ENCODE assay signal across 17 mouse cellular contexts in genomic region chr11:96324965-96325364, GRCm38 (mm10). TPM values are rescaled to one million over a fixed set of nuclear protein-coding genes. Genes with fewer than 3 reads are reported as not detected.
DNase-seq lines count a peak whose midpoint lies in the region; ATAC-seq and TF ChIP-seq lines count a peak whose summit lies in the region.
"Had no signal": no experiment of that assay in that cellular context is flagged by ENCODE, and none has a peak within 500 bp of the region (broad histone marks: within the 10 kb centered on the region; RNA-seq: fewer than 3 reads in every experiment).

No protein-coding gene starts in this region.

- ATAC-seq in liver, embryonic 11.5 days (replicated peaks; ENCODE audit: low FRiP score) = no peak
- ATAC-seq in hindbrain, embryonic 11.5 days (ENCODE audit: low FRiP score) = no peak
- no peak for ATAC-seq in hindbrain, postnatal 0 days
- no peak for ATAC-seq in stomach, embryonic 14.5 days (ENCODE audit: insufficient number of reproducible peaks, insufficient read depth, low FRiP score, low read depth)
- no peak for ATAC-seq in forebrain, embryonic 13.5 days
- ATAC-seq: inflammation-experienced regulatory T-cells, adult 6 months had no signal

- no peaks in the 10 kb centered on the region for H3K36me3 ChIP-seq in liver, embryonic 11.5 days (ENCODE audit: control insufficient read depth, insufficient read depth, low read length)
- no peaks in the 10 kb centered on the region for H3K36me3 ChIP-seq in hindbrain, embryonic 11.5 days (ENCODE audit: control insufficient read depth, insufficient read depth, low read length)
- H3K36me3 ChIP-seq in hindbrain, postnatal 0 days (ENCODE audit: insufficient read depth, low read length) = no peaks in the 10 kb centered on the region
- peaks cover 5% of the 10 kb centered on the region; the same call in 1 of the 2 replicates for H3K36me3 ChIP-seq in stomach, embryonic 14.5 days (ENCODE audit: control insufficient read depth, insufficient read depth, low read length)
- H3K36me3 ChIP-seq in forebrain, embryonic 13.5 days (ENCODE audit: poor library complexity, severe bottlenecking) = no peaks in the 10 kb centered on the region
- H3K36me3 ChIP-seq: midbrain, embryonic 12.5 days had no signal

- no peak for TF ChIP-seq CTCF in hindbrain, postnatal 0 days (IDR thresholded peaks at IDR 0.05; ENCODE audit: low read depth)

- peak overlapping the region; percentile 22; the same call in 1 of the 2 replicates for H3K4me3 ChIP-seq in liver, embryonic 11.5 days (ENCODE audit: low read depth, low read length)
- H3K4me3 ChIP-seq in hindbrain, embryonic 11.5 days (ENCODE audit: low read depth, low read length) = peak overlapping the region; percentile 56
- H3K4me3 ChIP-seq in hindbrain, postnatal 0 days (ENCODE audit: low read length) = peak overlapping the region; percentile 19; the same call in 1 of the 2 replicates
- peak overlapping the region; percentile 70 for H3K4me3 ChIP-seq in stomach, embryonic 14.5 days (ENCODE audit: low read depth, low read length)
- no peak overlapping the region for H3K4me3 ChIP-seq in forebrain, embryonic 13.5 days
- H3K4me3 ChIP-seq: midbrain, embryonic 12.5 days had no signal

- H3K9me3 ChIP-seq in liver, embryonic 11.5 days (ENCODE audit: control insufficient read depth, low read length) = no peaks in the 10 kb centered on the region
- no peaks in the 10 kb centered on the region for H3K9me3 ChIP-seq in hindbrain, embryonic 11.5 days (ENCODE audit: control insufficient read depth, low read length)
- no peaks in the 10 kb centered on the region for H3K9me3 ChIP-seq in hindbrain, postnatal 0 days (ENCODE audit: low read length)
- no peaks in the 10 kb centered on the region for H3K9me3 ChIP-seq in stomach, embryonic 14.5 days (ENCODE audit: control insufficient read depth, low read depth, low read length)
- no peaks in the 10 kb centered on the region for H3K9me3 ChIP-seq in forebrain, embryonic 13.5 days (replicated peaks)
- H3K9me3 ChIP-seq: midbrain, embryonic 12.5 days had no signal

- peak overlapping the region; percentile 55 for H3K27ac ChIP-seq in liver, embryonic 11.5 days (ENCODE audit: low read depth, low read length)
- peak overlapping the region; percentile 98 for H3K27ac ChIP-seq in hindbrain, embryonic 11.5 days (ENCODE audit: low read depth, low read length)
- peak overlapping the region; percentile 85 for H3K27ac ChIP-seq in hindbrain, postnatal 0 days
- peak overlapping the region; percentile 100 for H3K27ac ChIP-seq in stomach, embryonic 14.5 days (ENCODE audit: low read length)
- no peak overlapping the region for H3K27ac ChIP-seq in forebrain, embryonic 13.5 days
- H3K27ac ChIP-seq: midbrain, embryonic 12.5 days had no signal

- DNase-seq in liver, embryonic 11.5 days (ENCODE audit: low spot score) = no peak
- DNase-seq in liver = no peak
- DNase-seq in hindbrain, embryonic 11.5 days (ENCODE audit: low spot score) = peak; percentile 57
- no peak for DNase-seq in hindbrain, postnatal 0 days (ENCODE audit: low spot score)
- DNase-seq in cerebellum, adult 11-12 months = no peak
- DNase-seq: cerebellum, adult 9-10 months; heart, adult 18-20 months; layer of hippocampus, adult 9-11 months; right cerebral cortex, adult 18-20 months; thymus, postnatal 25 days had no signal

- peaks cover 96% of the 10 kb centered on the region for H3K27me3 ChIP-seq in liver, embryonic 11.5 days (replicated peaks; ENCODE audit: control insufficient read depth, insufficient read depth, low read length)
- H3K27me3 ChIP-seq in hindbrain, embryonic 11.5 days (ENCODE audit: control insufficient read depth, insufficient read depth, low read length) = peaks cover 77% of the 10 kb centered on the region
- H3K27me3 ChIP-seq in hindbrain, postnatal 0 days (ENCODE audit: insufficient read depth, low read length) = peaks cover 78% of the 10 kb centered on the region
- no peaks in the 10 kb centered on the region for H3K27me3 ChIP-seq in stomach, embryonic 14.5 days (ENCODE audit: control insufficient read depth, insufficient read depth, low read length)
- peaks cover 100% of the 10 kb centered on the region for H3K27me3 ChIP-seq in forebrain, embryonic 13.5 days

- H3K9ac ChIP-seq in liver, embryonic 11.5 days (ENCODE audit: low read depth, low read length) = peak overlapping the region; percentile 52
- H3K9ac ChIP-seq in hindbrain, embryonic 11.5 days (ENCODE audit: low read depth, low read length) = peak overlapping the region; percentile 95
- H3K9ac ChIP-seq in hindbrain, postnatal 0 days (replicated peaks; ENCODE audit: low read length) = peak overlapping the region; percentile 44; the same call in 1 of the 2 replicates
- peak overlapping the region; percentile 96 for H3K9ac ChIP-seq in stomach, embryonic 14.5 days (replicated peaks; ENCODE audit: low read depth, low read length)
- no peak overlapping the region for H3K9ac ChIP-seq in forebrain, embryonic 13.5 days
- H3K9ac ChIP-seq: midbrain, embryonic 12.5 days had no signal

- H3K4me1 ChIP-seq in liver, embryonic 11.5 days (replicated peaks; ENCODE audit: control insufficient read depth, insufficient read depth, low read length) = peaks cover 4% of the 10 kb centered on the region; the same call in 1 of the 2 replicates
- no peaks in the 10 kb centered on the region for H3K4me1 ChIP-seq in hindbrain, embryonic 11.5 days (replicated peaks; ENCODE audit: control insufficient read depth, insufficient read depth, low read length)
- no peaks in the 10 kb centered on the region for H3K4me1 ChIP-seq in hindbrain, postnatal 0 days (ENCODE audit: insufficient read depth, low read length)
- H3K4me1 ChIP-seq in stomach, embryonic 14.5 days (ENCODE audit: control insufficient read depth, insufficient read depth, low read length) = peaks cover 27% of the 10 kb centered on the region
- H3K4me1 ChIP-seq in forebrain, embryonic 13.5 days = no peaks in the 10 kb centered on the region
- H3K4me1 ChIP-seq: midbrain, embryonic 12.5 days had no signal

- peak overlapping the region; percentile 52 for H3K4me2 ChIP-seq in liver, embryonic 11.5 days
- peak overlapping the region; percentile 79 for H3K4me2 ChIP-seq in hindbrain, embryonic 11.5 days (replicated peaks; ENCODE audit: low read depth, low read length)
- peak overlapping the region; percentile 56 for H3K4me2 ChIP-seq in hindbrain, postnatal 0 days (ENCODE audit: low read depth, low read length)
- peak overlapping the region; percentile 95 for H3K4me2 ChIP-seq in stomach, embryonic 14.5 days (replicated peaks; ENCODE audit: low read depth, low read length)
- no peak overlapping the region for H3K4me2 ChIP-seq in forebrain, embryonic 13.5 days
- H3K4me2 ChIP-seq: midbrain, embryonic 12.5 days had no signal

- 12% methylated on average over 8 of the region's 8 CpGs for WGBS in liver, embryonic 11.5 days
- WGBS in hindbrain, embryonic 11.5 days = 2% methylated on average over 8 of the region's 8 CpGs
- 3% methylated on average over 8 of the region's 8 CpGs for WGBS in hindbrain, postnatal 0 days
- WGBS in stomach, embryonic 14.5 days = 17% methylated on average over 8 of the region's 8 CpGs
- 4% methylated on average over 8 of the region's 8 CpGs for WGBS in forebrain, embryonic 13.5 days

RNA-seq across cellular contexts. Expression of gene Hoxb3, which starts 1.8 kb away (rescaled TPM):
- 0.97 and 1.3 TPM in 2 replicates for polyA plus RNA-seq in liver, embryonic 11.5 days (2014; fragmentation: Nextera tagmentation; extraction: Ambion mirVana)
- polyA plus RNA-seq in hindbrain, embryonic 11.5 days (2014; fragmentation: Nextera tagmentation; extraction: Ambion mirVana) = 10.5 and 13.1 TPM in 2 replicates
- 42.1 and 42.2 TPM in 2 replicates for total RNA-seq in hindbrain, postnatal 0 days (2014; rRNA removed)
- 6.6 and 8.1 TPM in 2 replicates for polyA plus RNA-seq in hindbrain, postnatal 0 days (2015; fragmentation: Nextera tagmentation; extraction: Ambion mirVana)
- 3.6 and 4.7 TPM in 2 replicates for polyA plus RNA-seq in stomach, embryonic 14.5 days (2014; fragmentation: Nextera tagmentation; extraction: Ambion mirVana)
- polyA plus RNA-seq in forebrain, embryonic 13.5 days (2015; fragmentation: Nextera tagmentation; extraction: Ambion mirVana) = not detected in 2 replicates
- total RNA-seq: left cerebral cortex, postnatal 36 days had no signal
- polyA plus RNA-seq: forebrain, embryonic 11.5 days; midbrain, embryonic 12.5 days had no signal

RNA-seq across cellular contexts. Expression of gene Hoxb4, which starts 6.9 kb away (rescaled TPM):
- 0.71 and 1.1 TPM in 2 replicates for polyA plus RNA-seq in liver, embryonic 11.5 days (2014; fragmentation: Nextera tagmentation; extraction: Ambion mirVana)
- 3.5 and 5.1 TPM in 2 replicates for polyA plus RNA-seq in hindbrain, embryonic 11.5 days (2014; fragmentation: Nextera tagmentation; extraction: Ambion mirVana)
- total RNA-seq in hindbrain, postnatal 0 days (2014; rRNA removed) = 4.2 and 8.6 TPM in 2 replicates
- 2.4 and 3.3 TPM in 2 replicates for polyA plus RNA-seq in hindbrain, postnatal 0 days (2015; fragmentation: Nextera tagmentation; extraction: Ambion mirVana)
- polyA plus RNA-seq in stomach, embryonic 14.5 days (2014; fragmentation: Nextera tagmentation; extraction: Ambion mirVana) = 3.5 and 3.7 TPM in 2 replicates
- polyA plus RNA-seq in forebrain, embryonic 13.5 days (2015; fragmentation: Nextera tagmentation; extraction: Ambion mirVana) = not detected in 2 replicates
- total RNA-seq: left cerebral cortex, postnatal 36 days had no signal
- polyA plus RNA-seq: forebrain, embryonic 11.5 days; midbrain, embryonic 12.5 days had no signal

RNA-seq across cellular contexts. Expression of gene Hoxb5, which starts 21.8 kb away (rescaled TPM):
- 3.7 and 4.5 TPM in 2 replicates for polyA plus RNA-seq in liver, embryonic 11.5 days (2014; fragmentation: Nextera tagmentation; extraction: Ambion mirVana)
- polyA plus RNA-seq in hindbrain, embryonic 11.5 days (2014; fragmentation: Nextera tagmentation; extraction: Ambion mirVana) = 33.1 and 42.5 TPM in 2 replicates
- 16.5 and 24.3 TPM in 2 replicates for total RNA-seq in hindbrain, postnatal 0 days (2014; rRNA removed)
- 109 and 113 TPM in 2 replicates for polyA plus RNA-seq in hindbrain, postnatal 0 days (2015; fragmentation: Nextera tagmentation; extraction: Ambion mirVana)
- polyA plus RNA-seq in stomach, embryonic 14.5 days (2014; fragmentation: Nextera tagmentation; extraction: Ambion mirVana) = 21.2 and 23.3 TPM in 2 replicates
- polyA plus RNA-seq in forebrain, embryonic 13.5 days (2015; fragmentation: Nextera tagmentation; extraction: Ambion mirVana) = 0.09 TPM in 1 of 2 replicates, not detected in the other
- total RNA-seq: left cerebral cortex, postnatal 36 days had no signal
- polyA plus RNA-seq: forebrain, embryonic 11.5 days; inflammation-experienced regulatory T-cells, adult 6 months; midbrain, embryonic 12.5 days had no signal

RNA-seq across cellular contexts. Expression of gene Hoxb2, which starts 25.4 kb away (rescaled TPM):
- polyA plus RNA-seq in liver, embryonic 11.5 days (2014; fragmentation: Nextera tagmentation; extraction: Ambion mirVana) = 11.2 and 11.3 TPM in 2 replicates
- polyA plus RNA-seq in hindbrain, embryonic 11.5 days (2014; fragmentation: Nextera tagmentation; extraction: Ambion mirVana) = 64.9 and 67.5 TPM in 2 replicates
- 35.4 and 36.4 TPM in 2 replicates for total RNA-seq in hindbrain, postnatal 0 days (2014; rRNA removed)
- polyA plus RNA-seq in hindbrain, postnatal 0 days (2015; fragmentation: Nextera tagmentation; extraction: Ambion mirVana) = 11.6 and 13.1 TPM in 2 replicates
- polyA plus RNA-seq in stomach, embryonic 14.5 days (2014; fragmentation: Nextera tagmentation; extraction: Ambion mirVana) = 23.1 and 25.9 TPM in 2 replicates
- polyA plus RNA-seq in forebrain, embryonic 13.5 days (2015; fragmentation: Nextera tagmentation; extraction: Ambion mirVana) = not detected in 2 replicates
- total RNA-seq: gastrocnemius, adult 18-20 months; left cerebral cortex, postnatal 36 days had no signal
- polyA plus RNA-seq: forebrain, embryonic 11.5 days; inflammation-experienced regulatory T-cells, adult 6 months had no signal

RNA-seq across cellular contexts. Expression of gene Hoxb6, which starts 32.7 kb away (rescaled TPM):
- 1.9 and 2.4 TPM in 2 replicates for polyA plus RNA-seq in liver, embryonic 11.5 days (2014; fragmentation: Nextera tagmentation; extraction: Ambion mirVana)
- polyA plus RNA-seq in hindbrain, embryonic 11.5 days (2014; fragmentation: Nextera tagmentation; extraction: Ambion mirVana) = 15.9 and 38.5 TPM in 2 replicates
- total RNA-seq in hindbrain, postnatal 0 days (2014; rRNA removed) = 23.2 and 30.2 TPM in 2 replicates
- polyA plus RNA-seq in hindbrain, postnatal 0 days (2015; fragmentation: Nextera tagmentation; extraction: Ambion mirVana) = 29.0 and 36.3 TPM in 2 replicates
- 12.4 TPM in 2 replicates for polyA plus RNA-seq in stomach, embryonic 14.5 days (2014; fragmentation: Nextera tagmentation; extraction: Ambion mirVana)
- not detected in 2 replicates for polyA plus RNA-seq in forebrain, embryonic 13.5 days (2015; fragmentation: Nextera tagmentation; extraction: Ambion mirVana)
- total RNA-seq: heart, adult 18-20 months; left cerebral cortex, postnatal 36 days had no signal
- polyA plus RNA-seq: forebrain, embryonic 11.5 days; inflammation-experienced regulatory T-cells, adult 6 months; midbrain, embryonic 12.5 days had no signal
